Mouse (Mus musculus) large intestine, adult 2 months (tissue): Measurements from ENCODE around the gene Mapk1ip1l. TPM values are rescaled to one million over a fixed set of nuclear protein-coding genes. Genes with fewer than 3 reads are reported as not detected.
"Not testable (repeated sequence)": the region's sequence is repeated elsewhere in the genome, so short reads cannot be mapped to it uniquely, and the experiment has no call there.

Experiments used
- DNase-seq: peaks from one replicate; pipeline ENCODE4 v3.0.0-alpha.2; 2012; ENCODE audit warnings: low read depth, low spot score
- WGBS: fragments of 180-500 bp; shearing (Covaris S2); methylation state at CpG from one replicate; pipeline ENCODE4 v1.1.7; 2018; 5-methylcytosine and 5-hydroxymethylcytosine counted together
- polyA plus RNA-seq: library from polyadenylated mRNA; depleted of rRNA; stranded (reverse); fragments of >200 nt; gene quantifications from 2 replicates; pipeline ENCODE4 v1.2.3, GENCODE M21; 2012

The Mapk1ip1l gene
- polyA plus RNA-seq, 1 experiment = 33.5 TPM

DNA sequence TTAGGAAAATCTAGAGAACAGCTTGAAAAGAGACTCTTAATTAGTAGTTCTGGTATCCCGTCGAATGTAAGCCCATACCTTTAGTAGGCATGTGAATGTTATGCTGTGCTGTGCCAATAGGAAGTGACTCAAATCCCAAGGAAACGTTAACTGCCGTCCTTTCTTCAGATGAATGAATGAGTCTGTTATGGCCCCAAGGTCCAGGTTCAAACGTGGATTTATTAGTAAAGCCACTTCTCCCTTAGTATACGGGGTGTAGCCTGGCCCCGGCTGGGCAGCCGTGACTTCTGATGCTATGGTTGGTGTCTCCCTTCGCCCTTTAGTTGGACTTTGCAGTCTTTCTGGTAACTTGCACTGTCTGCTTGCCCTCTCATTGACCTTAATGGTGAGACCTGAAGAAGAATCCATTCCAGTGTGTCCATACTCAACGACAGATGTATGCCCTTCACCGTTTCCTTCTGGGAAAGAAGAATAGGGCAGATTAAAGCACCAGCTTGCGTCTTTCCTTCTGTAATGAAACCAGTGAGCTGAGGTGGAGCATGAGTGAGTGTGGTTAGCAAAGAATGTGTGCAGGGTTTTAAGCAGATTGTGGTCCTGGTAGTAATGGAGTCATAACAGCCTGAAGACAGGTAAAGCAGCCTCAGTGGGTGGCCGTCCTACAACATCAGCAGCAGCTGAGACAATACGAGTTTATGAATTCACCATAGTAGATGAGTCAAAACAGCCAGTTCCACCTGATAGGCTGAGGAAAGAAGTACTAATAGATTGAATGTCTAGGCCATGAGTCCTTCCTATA, 5.0 kb downstream of the Mapk1ip1l start:
- DNase-seq = no peak
- WGBS = 38% methylated on average over 14 of the region's 14 CpGs

DNA sequence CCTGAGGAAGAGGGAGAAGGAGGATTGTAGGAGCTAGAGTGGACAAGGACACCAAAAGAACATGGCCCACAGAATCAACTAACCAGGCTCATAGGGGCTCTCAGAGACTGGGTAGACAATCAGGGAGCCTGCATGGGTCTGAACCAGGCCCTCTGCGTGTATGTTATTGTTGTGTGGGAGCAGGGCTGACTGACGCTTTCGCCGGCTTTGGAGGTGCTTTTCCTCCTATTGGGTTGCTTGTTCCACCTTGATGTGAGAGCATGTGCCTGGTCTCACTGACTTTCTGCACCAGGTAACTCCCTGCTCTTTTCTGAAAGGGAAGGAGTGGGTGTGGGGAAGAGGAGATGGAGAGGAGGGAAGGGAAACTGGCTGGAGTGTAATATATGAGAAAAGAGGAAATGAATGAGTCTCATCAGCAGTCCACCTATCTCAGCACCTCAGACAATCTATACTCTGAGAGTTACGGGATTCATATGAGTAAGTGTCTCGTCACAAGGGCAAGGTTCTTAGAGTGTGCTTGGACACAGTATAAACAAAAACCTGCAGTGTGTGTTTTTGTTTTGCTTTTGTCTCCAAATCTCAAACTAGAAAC, 6.8 kb downstream of the Mapk1ip1l start:
- WGBS = 78% methylated on average over 6 of the region's 6 CpGs

DNA sequence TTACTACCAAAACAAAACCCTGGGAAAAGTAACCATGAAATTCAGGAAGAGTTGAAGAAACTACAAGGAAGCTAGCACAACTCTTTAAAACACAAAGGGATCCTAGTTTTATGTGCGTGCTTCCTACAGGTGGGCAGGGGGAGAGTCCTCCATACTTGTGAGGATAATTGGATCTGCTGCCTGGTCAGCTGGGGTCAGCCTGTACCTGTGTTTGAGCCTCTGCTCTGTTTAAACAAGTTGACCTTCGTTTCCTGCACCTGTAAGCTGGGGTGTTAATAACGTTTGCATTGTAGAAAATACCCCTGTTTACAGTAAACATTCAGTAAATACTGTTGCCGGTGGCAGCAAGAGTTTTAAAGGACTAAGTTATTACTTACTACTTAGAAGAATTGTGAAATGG, 7.9 kb downstream of the Mapk1ip1l start:
- DNase-seq = no peak
- WGBS = 50% methylated on average over 4 of the region's 4 CpGs

More for the DNA sequence above, 6.8 kb downstream of the Mapk1ip1l start:
- DNase-seq = no peak

DNA sequence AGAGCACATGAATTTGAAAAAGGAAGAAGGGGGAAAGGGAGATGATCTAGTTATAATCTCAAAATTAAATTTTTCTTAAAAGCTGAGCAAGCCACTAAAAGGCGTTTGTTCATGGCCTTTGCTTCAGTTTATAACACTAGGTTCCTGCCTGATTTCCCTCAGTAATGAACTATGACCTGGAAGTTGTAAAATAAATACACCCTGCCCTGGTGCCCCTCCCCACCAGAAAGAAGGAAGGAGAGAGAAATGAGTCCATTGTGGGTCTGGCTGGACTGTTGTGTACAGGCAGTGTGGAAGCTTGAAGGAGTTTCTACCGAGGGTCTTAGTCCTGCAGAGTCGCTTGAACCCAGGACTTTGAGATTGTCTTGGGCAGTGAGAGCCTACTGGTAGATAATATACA, 9.6 kb downstream of the Mapk1ip1l start:
- WGBS = 48% methylated on average over 3 of the region's 3 CpGs
- no peak for DNase-seq

DNA sequence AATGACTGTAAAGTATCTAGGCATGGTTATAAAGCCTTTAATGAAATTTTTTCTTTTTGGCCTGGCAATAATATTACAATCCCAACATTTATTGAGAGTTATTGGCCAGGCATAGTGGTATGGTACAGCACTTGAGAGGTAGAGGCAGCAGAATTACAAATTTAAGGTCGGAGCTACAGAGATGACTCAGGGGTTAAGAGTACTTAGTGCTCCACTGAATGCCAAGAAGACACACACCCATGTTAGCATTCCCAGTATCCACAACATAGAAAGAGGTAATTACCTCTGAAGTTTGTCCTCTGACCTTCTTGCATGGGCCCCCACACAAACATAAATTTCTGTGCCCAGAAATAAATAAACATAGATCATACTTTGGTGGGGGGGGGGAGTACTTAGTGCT, 11.0 kb downstream of the Mapk1ip1l start:
- 30% methylated on average over 1 of the region's 1 CpGs for WGBS
- no peak for DNase-seq

DNA sequence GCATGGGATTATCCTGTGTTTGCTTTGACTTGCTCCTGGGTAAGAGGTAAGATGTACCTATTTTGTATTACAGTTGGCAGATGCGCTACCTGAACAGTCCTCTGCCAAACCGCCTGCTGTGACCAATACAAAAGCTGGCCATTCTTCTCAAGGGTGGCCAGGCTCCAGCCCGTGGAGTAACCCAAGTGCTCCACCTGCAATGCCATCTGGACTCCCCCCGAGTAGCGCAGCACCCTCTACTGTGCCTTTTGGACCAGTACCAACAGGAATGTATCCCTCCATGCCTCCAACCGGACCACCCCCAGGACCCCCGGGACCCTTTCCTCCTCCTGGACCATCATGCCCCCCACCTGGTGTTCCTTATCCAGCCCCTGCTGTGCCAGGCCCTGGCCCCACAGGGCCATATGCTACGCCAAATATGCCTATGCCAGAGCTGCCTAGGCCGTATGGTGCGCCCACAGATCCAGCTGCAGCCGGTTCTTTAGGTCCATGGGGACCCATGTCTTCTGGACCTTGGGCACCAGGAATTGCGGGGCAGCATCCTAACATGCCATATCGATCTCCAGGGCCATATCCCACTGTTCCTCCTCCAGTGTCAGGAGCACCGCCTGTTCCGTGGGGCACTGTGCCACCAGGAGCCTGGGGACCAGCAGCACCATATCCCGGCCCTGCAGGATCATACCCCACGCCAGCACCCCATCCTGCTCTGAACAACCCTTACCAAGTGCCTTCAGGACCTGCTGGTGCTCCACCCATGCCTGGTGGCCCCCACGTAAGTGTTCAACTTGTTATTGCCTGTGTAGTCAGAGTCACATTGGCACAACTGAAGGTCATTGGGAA, 12.5 kb downstream of the Mapk1ip1l start:
- 93% methylated on average over 18 of the region's 18 CpGs for WGBS
- DNase-seq = no peak

DNA sequence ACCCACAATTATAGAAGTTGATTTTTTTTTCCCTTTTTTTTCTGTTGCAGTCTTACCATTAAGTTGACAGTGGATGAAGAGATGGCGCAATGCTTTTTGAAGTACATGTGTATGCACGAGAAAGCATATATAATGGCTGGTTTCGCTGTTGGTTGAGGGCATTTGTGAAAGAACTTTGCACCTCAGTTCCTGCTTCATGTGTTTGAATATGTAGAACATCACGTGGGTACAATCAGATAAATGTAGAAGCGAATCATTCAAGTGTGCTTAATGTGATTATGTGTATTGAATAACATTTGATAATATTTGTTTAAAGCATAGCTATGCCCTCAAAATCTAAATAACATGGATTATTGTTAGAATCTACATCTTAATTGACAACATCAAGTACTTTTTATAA, 21.3 kb downstream of the Mapk1ip1l start:
- DNase-seq = no peak
- 83% methylated on average over 5 of the region's 5 CpGs for WGBS

DNA sequence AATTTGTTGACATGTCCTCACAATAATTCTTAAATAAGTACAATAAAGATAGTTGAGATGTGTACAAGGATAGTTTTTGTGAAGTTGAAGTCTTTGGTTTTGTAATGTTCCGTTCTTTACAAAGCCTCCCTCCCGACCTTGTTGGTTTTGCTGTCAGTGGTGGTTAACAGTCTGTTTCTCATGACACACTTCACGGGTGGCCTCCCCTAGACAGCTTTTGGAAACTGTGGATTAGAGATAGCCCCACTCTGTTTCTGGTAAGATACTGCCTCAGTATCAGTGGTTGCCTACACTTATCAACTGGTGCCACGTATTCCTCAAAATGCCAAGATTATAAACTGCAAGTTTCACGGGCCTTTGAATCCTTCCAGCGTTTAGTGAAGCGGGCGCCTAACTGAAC, 23.5 kb downstream of the Mapk1ip1l start:
- not testable (repeated sequence) for DNase-seq
- WGBS = 94% methylated on average over 7 of the region's 8 CpGs

DNA sequence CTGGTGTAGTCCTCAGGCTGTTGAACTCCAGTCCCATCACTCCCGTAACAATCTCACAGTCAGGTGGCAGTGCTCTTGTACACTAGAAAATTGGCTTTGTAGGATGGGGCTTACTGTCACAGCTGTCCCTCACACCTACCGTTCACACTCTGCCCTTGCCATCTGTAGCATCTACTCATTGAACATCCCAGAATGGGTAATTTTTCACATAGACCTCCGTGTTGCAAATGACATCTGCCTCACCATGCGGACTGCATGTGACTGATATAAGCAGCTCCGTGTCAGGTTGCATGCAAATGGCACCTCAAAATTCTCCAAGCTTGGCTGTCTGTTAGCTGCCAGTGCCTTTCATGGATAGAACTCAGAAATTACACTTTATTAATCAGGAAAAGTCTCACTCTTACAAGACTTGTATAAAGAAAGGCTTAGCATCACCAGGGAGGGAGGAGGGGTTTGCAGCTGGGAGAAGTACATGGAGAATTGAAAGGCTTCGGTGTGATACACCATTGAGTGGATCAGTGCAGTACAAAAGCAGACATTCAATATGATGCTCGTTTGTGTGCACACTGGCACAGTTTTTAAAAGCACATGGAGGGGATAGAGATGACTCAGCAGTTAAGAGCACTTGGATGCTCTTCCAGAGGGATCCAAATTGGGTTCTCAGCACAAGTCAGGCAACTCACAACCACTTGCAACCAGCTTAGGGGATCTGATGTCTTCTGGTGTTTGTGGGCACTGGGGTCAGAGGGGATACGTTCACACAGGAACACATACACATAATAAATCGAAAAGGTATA, 28.1 kb downstream of the Mapk1ip1l start:
- WGBS = 82% methylated on average over 9 of the region's 9 CpGs

DNA sequence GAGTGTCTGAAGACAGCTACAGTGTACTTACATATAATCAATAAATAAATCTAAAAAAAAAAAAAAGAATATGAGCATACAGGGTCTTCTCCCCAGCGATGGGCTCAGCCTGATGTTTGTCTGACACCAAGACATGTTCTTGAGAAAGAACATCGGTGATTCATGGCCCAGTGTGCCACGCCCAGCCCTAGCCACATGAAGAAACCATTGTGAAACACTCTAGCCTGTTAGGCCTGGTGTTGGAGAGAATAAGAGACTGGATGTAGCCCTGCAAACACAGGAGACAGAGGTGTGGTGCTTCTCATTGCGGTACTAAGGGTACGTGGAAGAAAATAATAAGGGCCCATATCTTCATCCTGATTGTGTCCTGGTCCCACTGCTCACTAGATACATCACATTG, 29.3 kb downstream of the Mapk1ip1l start:
- WGBS = 66% methylated on average over 5 of the region's 5 CpGs
- no peak for DNase-seq

More for the DNA sequence above, 28.1 kb downstream of the Mapk1ip1l start:
- no peak for DNase-seq

DNA sequence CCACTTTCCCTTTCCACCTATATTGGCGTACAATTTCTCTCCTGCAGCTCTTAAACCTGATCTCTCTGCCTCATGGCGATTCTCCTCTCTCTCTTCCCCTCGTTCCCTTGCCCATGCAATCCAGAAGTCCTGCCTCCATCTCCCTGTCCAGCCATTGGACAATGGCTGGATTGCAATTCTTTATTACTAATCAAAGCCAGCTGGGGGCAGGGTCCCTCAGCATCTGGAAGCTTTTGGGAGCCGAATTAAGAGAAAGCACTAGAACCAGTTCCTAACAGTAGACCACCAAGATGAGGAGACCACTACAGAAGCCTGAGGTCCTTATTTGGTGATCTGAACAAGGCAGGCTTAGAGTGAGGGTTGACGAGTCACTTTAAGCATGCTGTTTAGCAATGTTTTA, 33.9 kb downstream of the Mapk1ip1l start:
- no peak for DNase-seq
- 51% methylated on average over 5 of the region's 5 CpGs for WGBS

DNA sequence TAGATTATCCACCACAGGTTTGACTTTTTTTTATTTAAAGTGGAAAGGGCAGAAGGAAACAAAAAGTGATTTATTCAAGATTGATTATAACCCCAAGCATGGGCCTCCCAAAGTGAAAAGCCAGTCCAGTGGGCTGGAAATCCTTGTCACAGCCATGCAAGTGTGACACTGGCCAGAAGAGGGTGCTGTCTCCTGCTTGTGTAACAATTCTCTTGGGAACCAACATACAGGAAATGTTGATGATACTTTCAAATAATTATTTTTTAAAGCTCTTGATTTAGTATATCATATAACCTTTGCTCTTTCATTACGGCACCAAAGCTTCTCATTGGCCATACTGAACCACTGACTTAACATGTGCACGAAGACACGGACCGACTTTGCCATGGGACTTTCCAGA, 36.8 kb downstream of the Mapk1ip1l start:
- WGBS = 53% methylated on average over 4 of the region's 4 CpGs
- no peak for DNase-seq

DNA sequence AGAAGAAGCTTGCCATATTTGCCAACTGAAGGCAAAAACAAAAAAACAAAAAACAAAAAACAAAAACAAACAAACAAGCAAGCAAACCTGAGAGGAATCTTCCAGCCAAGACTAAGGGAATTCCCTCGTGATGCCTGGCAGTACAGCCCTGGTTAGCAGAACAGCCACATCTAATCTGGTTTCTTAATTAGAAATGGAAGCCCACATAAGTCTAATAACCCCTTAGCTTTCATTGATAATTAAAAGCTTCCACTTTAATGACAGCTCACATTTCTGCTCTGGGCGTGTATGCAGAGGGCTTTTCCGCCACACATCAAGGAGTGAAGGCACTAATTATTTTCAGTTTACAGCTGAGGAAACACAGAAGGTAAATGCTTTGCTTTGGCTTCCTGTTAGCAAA, 37.2 kb downstream of the Mapk1ip1l start:
- 45% methylated on average over 3 of the region's 3 CpGs for WGBS
- no peak for DNase-seq

DNA sequence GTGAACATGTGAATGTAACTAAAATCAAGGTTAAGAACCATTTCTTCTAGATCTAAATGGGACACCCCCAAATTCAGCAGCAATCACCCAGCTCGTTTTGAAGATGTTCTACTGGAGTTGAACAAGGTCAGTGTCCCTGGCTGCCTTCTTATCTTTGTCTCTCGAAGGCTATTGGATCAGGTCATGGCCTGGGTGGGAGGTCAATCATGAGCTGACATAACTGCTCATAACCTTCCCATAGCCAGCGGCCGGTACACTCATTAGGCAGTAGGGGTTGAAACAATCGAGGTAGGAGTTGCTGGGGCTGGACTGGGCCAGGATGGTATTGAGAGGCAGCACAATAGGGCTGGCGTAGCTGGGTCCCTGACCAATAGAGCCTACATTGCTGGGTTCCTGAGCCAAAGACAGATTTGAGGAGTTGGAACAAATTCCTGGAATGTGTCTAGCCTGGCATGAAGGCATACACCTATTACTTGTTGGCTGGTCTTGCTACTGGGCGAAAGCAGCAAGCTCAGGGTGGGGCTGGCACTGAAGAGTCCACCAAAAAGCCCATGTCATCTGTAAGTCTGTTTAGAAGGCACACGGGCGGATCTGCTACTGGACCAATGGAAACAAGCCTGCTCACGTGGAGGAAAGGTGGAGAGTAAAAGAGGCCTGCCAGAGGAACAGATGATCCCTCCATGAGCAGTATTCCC, 42.3 kb downstream of the Mapk1ip1l start:
- 84% methylated on average over 10 of the region's 10 CpGs for WGBS
- DNase-seq = no peak

DNA sequence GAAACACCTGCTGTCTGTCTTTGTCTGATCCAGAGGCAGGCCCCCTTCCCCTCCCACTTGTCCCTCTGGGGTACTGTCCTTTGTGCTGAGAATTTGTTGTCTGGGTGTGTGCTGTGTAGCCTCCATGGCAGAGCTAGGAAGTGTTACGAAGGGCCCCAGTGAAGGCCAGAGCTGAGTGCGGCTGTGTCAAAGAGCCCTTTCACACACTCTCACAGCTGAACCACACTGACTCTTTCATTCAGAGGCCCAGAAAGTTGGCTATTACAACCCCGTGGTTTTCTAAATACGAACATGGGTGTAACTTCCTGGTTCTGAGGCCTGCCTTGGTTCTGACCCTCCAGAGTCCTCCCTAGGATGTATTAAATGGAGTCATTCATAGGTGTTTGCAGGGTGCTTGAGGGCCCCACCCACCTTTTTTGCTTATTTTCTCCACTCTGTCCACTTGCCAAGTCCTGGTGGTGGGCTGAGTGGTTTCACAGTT, 43.8 kb downstream of the Mapk1ip1l start:
- DNase-seq = no peak
- 61% methylated on average over 4 of the region's 4 CpGs for WGBS

DNA sequence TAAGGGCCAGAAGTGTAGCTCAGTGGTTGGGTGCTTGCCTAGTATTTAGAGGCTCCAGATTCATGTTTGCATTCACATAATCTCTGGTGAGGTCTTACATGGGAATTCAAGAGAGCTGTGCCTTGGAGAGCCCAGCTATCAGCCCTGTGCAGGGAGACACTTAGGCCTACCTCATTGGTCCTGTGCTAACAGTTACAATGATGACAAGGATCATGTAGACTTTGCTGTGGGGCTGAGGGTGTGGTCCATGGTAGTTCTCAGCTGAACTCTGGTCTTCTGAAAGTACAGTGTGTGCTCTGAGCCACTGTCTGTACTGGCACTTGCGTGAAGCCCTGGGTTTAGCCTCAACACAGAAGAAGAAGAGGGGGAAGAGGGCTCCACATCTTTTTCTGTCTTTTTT, 48.6 kb downstream of the Mapk1ip1l start:
- no peak for DNase-seq
- 50% methylated on average over 1 of the region's 1 CpGs for WGBS

DNA sequence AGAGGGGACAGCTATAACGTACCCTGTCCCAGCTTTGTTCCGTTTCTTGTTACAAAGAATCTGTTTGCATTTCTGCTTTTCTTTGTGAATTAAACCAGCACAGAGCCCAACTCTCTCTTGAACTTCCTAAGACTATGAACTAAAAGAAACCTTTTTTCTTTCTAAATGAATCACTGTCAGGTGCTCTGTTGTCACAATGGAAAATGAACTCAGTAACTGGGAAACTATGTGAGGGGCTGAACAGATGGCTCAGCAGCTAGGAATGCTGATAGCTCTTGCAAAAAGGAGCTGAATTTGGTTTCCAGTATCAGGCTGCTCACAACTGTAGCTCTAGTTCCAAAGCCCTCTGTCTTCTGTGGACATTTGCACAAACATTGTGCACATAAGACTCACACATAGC, 52.9 kb downstream of the Mapk1ip1l start:
- no peak for DNase-seq
- WGBS = 86% methylated on average over 2 of the region's 2 CpGs

DNA sequence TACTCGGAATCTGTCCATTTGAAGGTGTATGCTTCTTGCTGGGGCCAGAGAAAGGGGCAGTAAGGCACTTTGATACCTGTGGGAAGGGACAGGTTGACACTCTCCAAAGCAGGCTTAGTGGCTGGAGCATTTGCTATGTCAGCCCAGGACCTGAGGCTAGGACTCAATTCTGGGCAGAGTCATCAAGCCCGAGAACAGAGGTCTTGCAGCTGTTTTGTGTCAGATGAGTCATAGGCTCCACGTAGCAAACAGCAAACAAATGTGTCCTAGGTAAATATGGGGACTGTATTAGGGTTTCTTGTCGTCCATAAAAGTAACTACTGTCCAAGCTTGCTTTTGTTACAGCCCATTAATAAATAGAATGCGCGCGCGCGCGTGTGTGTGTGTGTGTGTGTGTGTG, 54.2 kb downstream of the Mapk1ip1l start:
- WGBS = 72% methylated on average over 10 of the region's 10 CpGs
- no peak for DNase-seq

DNA sequence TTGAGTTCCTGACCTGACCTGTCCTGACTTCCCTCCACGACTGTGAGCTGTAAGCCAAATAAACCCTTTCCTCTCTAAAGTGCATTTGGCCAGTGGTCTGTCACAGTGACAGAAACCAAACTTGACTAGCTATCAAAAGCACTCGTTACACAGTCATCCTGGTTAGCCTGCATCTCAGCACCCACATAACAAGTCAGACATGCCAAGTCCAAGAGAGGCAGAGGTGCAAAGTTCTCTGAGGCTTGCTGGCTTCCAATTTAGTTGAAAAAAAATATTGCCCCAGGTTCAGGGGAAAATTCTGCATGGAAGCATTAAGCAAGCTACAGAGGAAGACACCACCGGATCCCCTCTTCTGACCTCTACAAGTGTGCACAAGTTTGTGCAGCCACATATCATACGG, 55.2 kb downstream of the Mapk1ip1l start:
- DNase-seq = no peak
- 61% methylated on average over 4 of the region's 4 CpGs for WGBS
